Mouse (Mus musculus) left cerebral cortex, adult 18-20 months (tissue): ENCODE measurements around the gene Nprl2. TPM values are rescaled to one million over a fixed set of nuclear protein-coding genes. Genes with fewer than 3 reads are reported as not detected.

Experiments
- DNase-seq, 2 experiments: peaks; one replicate each; pipeline ENCODE4 v3.0.0; 2021 to 2022; ENCODE audit warnings: low spot score in 2 of 2, mixed read lengths in 1 of 2
- long read RNA-seq, 2 experiments: library from polyadenylated mRNA; stranded (forward); transcript quantifications; one replicate each; pipeline ENCODE4 v2.0.0; 2021
- total RNA-seq, 2 experiments: library from RNA; stranded (reverse); gene quantifications; 2 replicates each; pipeline ENCODE4 v1.2.3; 2021

Gene Nprl2
- total RNA-seq, result 10 to 100 TPM; 42.2 to 43.6 TPM
- long read RNA-seq, experiment 1, transcript Nprl2-201 (11 exons, 1,441 nt), result major isoform, 51 of 69 reads
- long read RNA-seq, experiment 1, partial matches to known transcripts, result 2 of 69 reads
- long read RNA-seq, experiment 1, other reads (novel, unspliced or antisense), result 15 of 69 reads
- long read RNA-seq, experiment 2, transcript Nprl2-201 (11 exons, 1,441 nt), result major isoform, 36 of 51 reads
- long read RNA-seq, experiment 2, partial matches to known transcripts, result 2 of 51 reads
- long read RNA-seq, experiment 2, other reads (novel, unspliced or antisense), result 12 of 51 reads

DNA sequence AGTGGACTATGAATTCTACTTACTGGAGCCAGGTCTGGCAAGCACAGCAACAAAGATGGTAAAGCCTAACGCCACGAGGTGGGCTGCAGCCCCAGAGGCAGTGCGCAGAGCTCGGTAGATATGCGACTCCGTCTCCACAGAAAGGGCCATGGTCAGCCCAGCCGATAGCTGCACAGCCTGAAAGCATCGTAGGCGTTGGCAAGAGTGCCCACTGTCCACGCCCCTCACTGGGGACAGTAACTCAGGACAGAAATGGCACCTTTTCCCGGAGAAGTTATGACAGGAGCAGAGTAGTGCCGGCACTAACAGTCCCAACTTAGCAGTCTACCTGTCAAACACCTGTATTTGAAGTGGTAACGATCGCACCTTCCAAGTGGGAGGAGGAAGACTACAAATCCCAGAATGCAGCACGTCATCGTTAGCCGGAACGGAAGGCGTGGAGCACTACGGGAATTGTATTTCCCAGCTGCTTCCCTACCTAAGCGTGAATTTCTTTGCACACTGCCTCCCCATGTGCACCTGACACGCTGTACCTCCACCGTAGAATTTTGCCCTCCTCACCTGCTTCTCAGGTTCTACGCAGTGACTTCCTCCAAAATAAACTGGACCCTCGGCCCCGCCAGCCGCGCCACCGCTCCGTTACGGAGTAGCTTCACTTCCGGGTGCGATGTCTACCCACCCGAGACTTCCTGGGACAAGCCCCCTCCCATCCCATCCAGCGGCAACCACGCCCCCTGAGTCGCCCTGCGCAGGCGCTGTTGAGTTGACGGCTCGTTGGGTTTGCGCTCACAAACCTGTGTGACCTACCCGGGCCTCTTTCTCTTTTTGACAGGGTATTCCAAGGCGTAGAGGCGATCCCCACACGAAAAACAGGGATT, at the start of gene Nprl2, which contains the start of gene Cyb561d2:
Nprl2 (plus strand) TSS at position 753 of the 878 bp plus-strand sequence.
Cyb561d2 (minus strand) TSS at position 720 of the 878 bp plus-strand sequence.
- DNase-seq, result peak; percentile 92 to 95

DNA sequence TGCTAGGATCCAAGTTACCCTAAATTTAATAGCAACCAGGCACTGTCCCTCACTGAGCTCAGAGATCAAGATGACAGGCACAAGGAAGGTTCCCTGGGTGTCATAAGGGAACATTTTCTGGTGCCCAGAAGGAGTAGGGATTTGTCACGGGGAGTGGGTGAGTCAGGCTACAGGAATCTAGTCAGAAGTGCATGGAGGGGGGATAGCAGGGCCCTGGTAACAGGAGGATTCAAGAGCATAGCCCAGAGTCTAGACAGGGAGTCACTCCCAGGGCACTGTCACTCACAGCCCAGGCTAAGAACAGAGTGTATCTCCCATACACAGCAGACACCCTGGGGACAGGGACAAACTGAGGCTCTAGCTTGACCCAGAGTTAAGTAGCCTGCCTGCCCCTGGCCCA, 48.5 kb upstream of the Nprl2 start:
- DNase-seq, result no peak

GRCm38 (mm10) chr9:107494238-107494637, 47.8 kb upstream of the Nprl2 start:
- no peak for DNase-seq

DNA sequence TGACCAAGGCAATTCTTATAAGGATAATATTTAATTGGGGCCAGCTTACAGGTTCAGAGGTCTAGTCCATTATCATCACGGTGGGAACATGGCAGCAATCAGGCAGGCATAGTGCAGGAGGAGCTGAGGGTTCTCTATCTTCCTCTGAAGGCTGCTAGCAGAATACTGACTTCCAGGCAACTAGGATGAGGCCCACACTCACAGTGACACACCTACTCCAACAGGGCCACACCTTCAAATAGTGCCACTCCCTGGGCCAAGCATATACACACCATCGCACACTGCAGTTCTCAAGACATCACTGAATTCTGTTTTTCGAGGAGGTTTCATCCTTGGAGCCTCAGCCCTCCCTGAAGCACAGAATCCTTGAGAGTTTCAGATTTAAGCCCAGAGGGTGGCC, 45.7 kb upstream of the Nprl2 start:
- no peak for DNase-seq

- no peak for DNase-seq
Observed at GRCm38 (mm10) chr9:107500708-107501286, 41.2 kb upstream of the Nprl2 start.

GRCm38 (mm10) chr9:107502131-107502846, 39.7 kb upstream of the Nprl2 start:
- DNase-seq, result no peak

GRCm38 (mm10) chr9:107504662-107505537, 37.1 kb upstream of the Nprl2 start:
- DNase-seq, result no peak

DNA sequence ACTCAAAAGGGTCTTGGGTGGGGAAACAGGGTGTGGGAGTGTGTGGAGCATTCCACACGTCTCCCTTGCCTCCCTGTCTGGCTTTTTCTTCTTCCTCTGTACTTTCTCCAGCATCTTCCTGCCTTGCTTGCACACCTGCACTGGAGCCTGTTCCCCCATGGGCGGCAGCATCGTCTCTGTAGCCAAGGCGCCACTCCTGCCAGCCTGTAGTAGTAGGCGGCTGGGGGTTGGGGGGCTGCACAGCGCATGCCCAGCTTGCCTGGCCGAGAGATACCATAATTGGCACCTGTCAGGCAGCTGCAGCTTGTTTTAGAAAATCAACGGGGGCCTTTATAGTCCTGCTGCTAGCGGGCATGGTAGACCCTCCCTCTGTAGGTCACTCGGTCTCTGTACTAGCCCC, 33.8 kb upstream of the Nprl2 start:
- DNase-seq, result peak; percentile 38 to 52

DNA sequence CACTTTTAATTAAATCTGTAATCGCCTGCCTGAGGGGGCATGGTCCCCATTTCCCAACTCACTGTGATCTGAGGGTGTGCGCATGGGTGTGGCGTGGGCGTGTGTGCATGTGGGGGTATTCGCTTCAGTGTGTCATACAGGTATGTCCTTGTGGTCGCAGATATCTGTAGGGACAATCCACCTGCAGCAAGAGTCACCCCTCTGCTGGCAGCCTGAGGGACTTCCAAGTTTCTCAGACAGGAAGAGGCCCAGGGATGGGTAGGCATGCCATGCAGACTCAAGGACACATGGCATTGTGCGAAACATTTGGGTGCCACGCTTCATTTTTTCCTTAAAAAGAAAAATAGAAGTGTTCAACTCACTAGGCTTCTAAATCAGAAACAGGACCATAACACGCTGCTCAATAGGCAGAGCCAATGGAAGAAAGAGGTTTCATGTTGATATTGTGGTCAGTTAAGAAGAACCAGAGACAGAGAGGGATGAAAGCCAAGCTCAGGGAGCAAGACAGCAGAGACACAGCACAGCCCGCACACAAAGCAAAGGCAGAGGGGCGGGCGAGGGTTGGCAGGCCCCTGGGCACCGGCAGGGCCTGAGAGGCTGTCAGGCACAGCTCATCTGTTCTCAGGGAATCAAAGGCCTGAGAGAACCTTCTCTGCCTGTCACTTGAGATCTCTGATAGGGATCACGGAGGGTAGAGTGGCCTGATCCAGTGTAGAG, 31.5 kb upstream of the Nprl2 start:
- no peak for DNase-seq

DNA sequence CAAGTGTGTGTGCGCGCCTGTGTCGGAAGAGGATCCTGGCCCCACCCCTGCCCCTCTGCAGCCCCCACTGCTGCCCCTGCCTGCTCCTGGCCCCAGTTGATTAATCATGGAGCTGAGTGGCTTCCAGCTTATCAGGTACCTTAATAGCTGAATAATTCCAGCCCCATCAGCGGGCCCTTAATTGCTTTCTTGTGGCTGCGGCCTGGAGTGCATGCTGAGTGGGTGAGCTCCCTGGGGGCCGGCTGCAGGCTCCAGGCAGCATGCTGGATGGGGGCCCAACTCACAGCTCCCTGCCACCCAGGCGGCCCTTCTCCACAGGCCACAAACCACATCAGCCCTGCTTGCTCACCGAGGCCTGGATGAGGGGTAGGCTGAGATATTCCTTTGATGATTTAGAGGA, 30.6 kb upstream of the Nprl2 start:
- DNase-seq, result no peak

- no peak for DNase-seq
Observed at GRCm38 (mm10) chr9:107512326-107512725, 29.7 kb upstream of the Nprl2 start.

- peak; percentile 88 to 92 for DNase-seq
Observed at GRCm38 (mm10) chr9:107514303-107514955, 27.6 kb upstream of the Nprl2 start.

GRCm38 (mm10) chr9:107520331-107520730, 21.7 kb upstream of the Nprl2 start:
- DNase-seq, result no peak

GRCm38 (mm10) chr9:107521190-107521589, 20.8 kb upstream of the Nprl2 start:
- no peak for DNase-seq

GRCm38 (mm10) chr9:107521711-107522399, 20.2 kb upstream of the Nprl2 start:
- no peak for DNase-seq

GRCm38 (mm10) chr9:107522400-107522711, 19.7 kb upstream of the Nprl2 start:
- DNase-seq, result no peak

GRCm38 (mm10) chr9:107526198-107527026, 15.6 kb upstream of the Nprl2 start:
- DNase-seq, result peak; percentile 68 to 77
